Mouse (Mus musculus) R1 (cell line): ENCODE data around the gene Mmachc.
"Not testable (repeated sequence)": the region's sequence is repeated elsewhere in the genome, so short reads cannot be mapped to it uniquely, and the experiment has no call there.

Source experiments
- DNase-seq: peaks from one replicate; pipeline ENCODE4 v3.0.0-alpha.2; 2018; ENCODE audit warnings: low read depth, low spot score

Gene Mmachc

GRCm38 (mm10) chr4:116692146-116692545 is 16.1 kb downstream of the Mmachc start:
- no peak for DNase-seq

- DNase-seq: no peak
Measured at GRCm38 (mm10) chr4:116689309-116689876, 18.8 kb downstream of the Mmachc start.

- no peak for DNase-seq
Measured at GRCm38 (mm10) chr4:116687041-116687440, 21.2 kb downstream of the Mmachc start.

- DNase-seq: peak; percentile 96
Measured at GRCm38 (mm10) chr4:116685402-116686061, 22.7 kb downstream of the Mmachc start, which contains the start of gene Prdx1. Gene Prdx1 (plus strand): TSS chr4:116685544.

- DNase-seq: no peak
Measured at GRCm38 (mm10) chr4:116684665-116685064, 23.5 kb downstream of the Mmachc start.

GRCm38 (mm10) chr4:116683957-116684356 is 24.2 kb downstream of the Mmachc start:
- DNase-seq: no peak

- not testable (repeated sequence) for DNase-seq
Measured at GRCm38 (mm10) chr4:116680521-116680920, 27.7 kb downstream of the Mmachc start.

GRCm38 (mm10) chr4:116679141-116679540 is 29.1 kb downstream of the Mmachc start:
- no peak for DNase-seq

GRCm38 (mm10) chr4:116677808-116678207 is 30.4 kb downstream of the Mmachc start:
- no peak for DNase-seq

GRCm38 (mm10) chr4:116676027-116676426 is 32.2 kb downstream of the Mmachc start:
- no peak for DNase-seq

GRCm38 (mm10) chr4:116674761-116675160 is 33.4 kb downstream of the Mmachc start:
- not testable (repeated sequence) for DNase-seq

- DNase-seq: no peak
Measured at GRCm38 (mm10) chr4:116672785-116673184, 35.4 kb downstream of the Mmachc start.

GRCm38 (mm10) chr4:116669291-116669690 is 38.9 kb downstream of the Mmachc start:
- DNase-seq: peak; percentile 41

- no peak for DNase-seq
Measured at GRCm38 (mm10) chr4:116668145-116668544, 40.1 kb downstream of the Mmachc start.

- DNase-seq: no peak
Measured at GRCm38 (mm10) chr4:116666625-116667024, 41.6 kb downstream of the Mmachc start.

GRCm38 (mm10) chr4:116661998-116662397 is 46.2 kb downstream of the Mmachc start:
- peak; percentile 21 for DNase-seq

- DNase-seq: no peak
Measured at GRCm38 (mm10) chr4:116660829-116661228, 47.4 kb downstream of the Mmachc start.

GRCm38 (mm10) chr4:116659916-116660315 is 48.3 kb downstream of the Mmachc start:
- DNase-seq: not testable (repeated sequence)

- DNase-seq: no peak
Measured at GRCm38 (mm10) chr4:116659474-116659873, 48.7 kb downstream of the Mmachc start.

GRCm38 (mm10) chr4:116657971-116658370 is 50.2 kb downstream of the Mmachc start:
- DNase-seq: no peak

- no peak for DNase-seq
Measured at GRCm38 (mm10) chr4:116655658-116656057, 52.5 kb downstream of the Mmachc start.

- DNase-seq: peak; percentile 66
Measured at GRCm38 (mm10) chr4:116655100-116655499, 53.1 kb downstream of the Mmachc start.

GRCm38 (mm10) chr4:116653228-116653627 is 55.0 kb downstream of the Mmachc start:
- DNase-seq: no peak
